Mouse (Mus musculus) neural tube, embryonic 15.5 days (tissue): Measurements from ENCODE around the gene Chd3. TPM values are rescaled to one million over a fixed set of nuclear protein-coding genes. Genes with fewer than 3 reads are reported as not detected.
"Not testable (repeated sequence)": the region's sequence is repeated elsewhere in the genome, so short reads cannot be mapped to it uniquely, and the experiment has no call there.

Experiments used
- ATAC-seq: fragments of 200-750 bp; cut with Nextera tagmentation; 2 replicates; pipeline ENCODE4 v1.8.0; 2017; ENCODE audit warnings: mild to moderate bottlenecking, moderate TSS enrichment, moderate library complexity; ENCODE audit not compliant: low FRiP score
- H3K27ac ChIP-seq: fragments of 300-500 bp; sonication (generic); replicated peaks from 2 replicates; pipeline ENCODE4 v1.5.1; 2015; ENCODE audit warnings: mild to moderate bottlenecking, inconsistent platforms
- H3K27me3 ChIP-seq: fragments of 300-500 bp; sonication (generic); replicated peaks from 2 replicates; pipeline ENCODE4 v1.6.1; 2015; ENCODE audit warnings: inconsistent platforms
- H3K36me3 ChIP-seq: fragments of 300-500 bp; sonication (generic); 2 replicates; pipeline ENCODE4 v1.6.1; 2015; ENCODE audit warnings: inconsistent platforms
- H3K4me1 ChIP-seq: fragments of 300-500 bp; sonication (generic); 2 replicates; pipeline ENCODE4 v1.6.1; 2015; ENCODE audit warnings: inconsistent platforms
- H3K4me2 ChIP-seq: fragments of 300-500 bp; sonication (generic); 2 replicates; pipeline ENCODE4 v1.6.1; 2015; ENCODE audit warnings: inconsistent platforms, mild to moderate bottlenecking, moderate library complexity
- H3K4me3 ChIP-seq: fragments of 300-500 bp; sonication (generic); replicated peaks from 2 replicates; pipeline ENCODE4 v1.5.1; 2015; ENCODE audit warnings: mild to moderate bottlenecking, inconsistent platforms
- H3K9ac ChIP-seq: fragments of 300-500 bp; sonication (generic); replicated peaks from 2 replicates; pipeline ENCODE4 v1.6.1; 2015; ENCODE audit warnings: mild to moderate bottlenecking, inconsistent platforms
- H3K9me3 ChIP-seq: fragments of 300-500 bp; sonication (generic); replicated peaks from 2 replicates; pipeline ENCODE4 v1.6.1; 2016; ENCODE audit warnings: inconsistent platforms
- WGBS: fragments of 180-500 bp; shearing (Covaris S2); methylation state at CpG from one replicate; pipeline ENCODE4 v1.1.7; 2015; ENCODE audit warnings: mixed read lengths; 5-methylcytosine and 5-hydroxymethylcytosine counted together
- polyA plus RNA-seq: library from polyadenylated mRNA; unstranded; fragments of >200 nt; fragmentation: Nextera tagmentation; extraction: Ambion mirVana; gene quantifications from 2 replicates; pipeline ENCODE4 v1.2.1, GENCODE M21; 2015

Chd3 gene
- polyA plus RNA-seq, 1 experiment from 2014 or later, result 76.1 TPM

- 12% methylated on average over 26 of the region's 26 CpGs for WGBS
These were observed 43.4 kb downstream of the Chd3 start, which contains the start of gene Kcnab3 for GRCm38 (mm10) chr11:69325628-69326407. Gene Kcnab3, plus strand, starts transcription at chr11:69326258.

GRCm38 (mm10) chr11:69324749-69325148 is 44.5 kb downstream of the Chd3 start:
- Histone ChIP-seq H3K4me3 (peak overlapping the region; percentile 66), H3K27me3 (peaks cover 8% of the 10 kb centered on the region), H3K4me2 (peak overlapping the region; percentile 84), H3K9me3 (no peaks in the 10 kb centered on the region), H3K27ac (no peak overlapping the region), H3K4me1 (peaks cover 58% of the 10 kb centered on the region), H3K36me3 (peaks cover 2% of the 10 kb centered on the region; the same call in 1 of the 2 replicates), H3K9ac (peak overlapping the region; percentile 75; the same call in 1 of the 2 replicates)
- ATAC-seq, result no peak
- WGBS, result 85% methylated on average over 6 of the region's 6 CpGs

More at GRCm38 (mm10) chr11:69325628-69326407, 43.4 kb downstream of the Chd3 start, which contains the start of gene Kcnab3:
- H3K9ac ChIP-seq, result peak within 1 kb of the TSS; percentile 59
- peak within 1 kb of the TSS; percentile 84 for H3K4me2 ChIP-seq
- no peaks in the 10 kb centered on the region for H3K36me3 ChIP-seq
- H3K9me3 ChIP-seq, result no peaks in the 10 kb centered on the region
- peaks cover 56% of the 10 kb centered on the region for H3K4me1 ChIP-seq
- H3K27me3 ChIP-seq, result peaks cover 8% of the 10 kb centered on the region
- H3K27ac ChIP-seq, result peak within 1 kb of the TSS; percentile 38; the same call in 1 of the 2 replicates
- H3K4me3 ChIP-seq, result peak within 1 kb of the TSS; percentile 55
- ATAC-seq, result peak; percentile 39

- no peaks in the 10 kb centered on the region for H3K9me3 ChIP-seq
- H3K36me3 ChIP-seq, result peaks cover 11% of the 10 kb centered on the region
- peak within 1 kb of the TSS; percentile 66 for H3K4me3 ChIP-seq
- H3K4me1 ChIP-seq, result peaks cover 58% of the 10 kb centered on the region
- ATAC-seq, result peak; percentile 95
- H3K27me3 ChIP-seq, result peaks cover 8% of the 10 kb centered on the region
- peak within 1 kb of the TSS; percentile 84 for H3K4me2 ChIP-seq
- H3K9ac ChIP-seq, result peak within 1 kb of the TSS; percentile 75
- peak within 1 kb of the TSS; percentile 92 for H3K27ac ChIP-seq
- WGBS, result under 1% methylated on average over 30 of the region's 30 CpGs
These were observed 45.5 kb downstream of the Chd3 start, which contains the start of the genes Cntrob and Trappc1 for GRCm38 (mm10) chr11:69323667-69324111. Gene Cntrob, minus strand, starts transcription at chr11:69323775. Gene Trappc1, plus strand, starts transcription at chr11:69323980.

GRCm38 (mm10) chr11:69322693-69323471 is 46.3 kb downstream of the Chd3 start:
- 24% methylated on average over 18 of the region's 18 CpGs for WGBS
- H3K27me3 ChIP-seq, result peaks cover 7% of the 10 kb centered on the region
- H3K36me3 ChIP-seq, result peaks cover 16% of the 10 kb centered on the region
- peak overlapping the region; percentile 66 for H3K4me3 ChIP-seq
- no peaks in the 10 kb centered on the region for H3K9me3 ChIP-seq
- H3K4me2 ChIP-seq, result peak overlapping the region; percentile 84
- H3K4me1 ChIP-seq, result peaks cover 58% of the 10 kb centered on the region
- H3K9ac ChIP-seq, result peak overlapping the region; percentile 75
- no peak for ATAC-seq
- H3K27ac ChIP-seq, result peak overlapping the region; percentile 92

GRCm38 (mm10) chr11:69322010-69322409 is 47.2 kb downstream of the Chd3 start:
- H3K4me1 ChIP-seq, result peaks cover 54% of the 10 kb centered on the region
- peak overlapping the region; percentile 84 for H3K4me2 ChIP-seq
- H3K9ac ChIP-seq, result no peak overlapping the region
- H3K4me3 ChIP-seq, result 0 out of 2 replicates have a peak overlapping the region, but pooled peaks have one; percentile 1
- 67% methylated on average over 6 of the region's 6 CpGs for WGBS
- peaks cover 16% of the 10 kb centered on the region for H3K36me3 ChIP-seq
- no peak for ATAC-seq
- H3K27me3 ChIP-seq, result no peaks in the 10 kb centered on the region; the same call in 1 of the 2 replicates
- no peaks in the 10 kb centered on the region for H3K9me3 ChIP-seq
- H3K27ac ChIP-seq, result no peak overlapping the region

GRCm38 (mm10) chr11:69321580-69321979 is 47.6 kb downstream of the Chd3 start:
- WGBS, result 93% methylated on average over 6 of the region's 6 CpGs
- no peak overlapping the region for H3K4me3 ChIP-seq
- no peak overlapping the region for H3K27ac ChIP-seq
- H3K4me2 ChIP-seq, result peak overlapping the region; percentile 84; the same call in 1 of the 2 replicates
- H3K4me1 ChIP-seq, result peaks cover 50% of the 10 kb centered on the region
- no peak overlapping the region for H3K9ac ChIP-seq
- no peaks in the 10 kb centered on the region for H3K9me3 ChIP-seq
- no peaks in the 10 kb centered on the region for H3K27me3 ChIP-seq
- peaks cover 16% of the 10 kb centered on the region for H3K36me3 ChIP-seq
- ATAC-seq, result no peak

GRCm38 (mm10) chr11:69318000-69318399 is 51.2 kb downstream of the Chd3 start:
- H3K4me2 ChIP-seq, H3K4me3 ChIP-seq, H3K27ac ChIP-seq, ATAC-seq, H3K27me3 ChIP-seq, H3K9ac ChIP-seq, H3K9me3 ChIP-seq: not testable (repeated sequence)
- Histone ChIP-seq H3K36me3 (peaks cover 29% of the 10 kb centered on the region), H3K4me1 (peaks cover 23% of the 10 kb centered on the region)
- WGBS, result 95% methylated on average over 3 of the region's 3 CpGs

- no peaks in the 10 kb centered on the region for H3K27me3 ChIP-seq
- H3K36me3 ChIP-seq, result peaks cover 34% of the 10 kb centered on the region
- no peak overlapping the region for H3K4me3 ChIP-seq
- no peak overlapping the region for H3K9ac ChIP-seq
- 97% methylated on average over 6 of the region's 6 CpGs for WGBS
- no peak overlapping the region for H3K4me2 ChIP-seq
- ATAC-seq, result no peak
- no peaks in the 10 kb centered on the region for H3K9me3 ChIP-seq
- peaks cover 8% of the 10 kb centered on the region; the same call in 1 of the 2 replicates for H3K4me1 ChIP-seq
- no peak overlapping the region for H3K27ac ChIP-seq
These were observed 52.8 kb downstream of the Chd3 start for GRCm38 (mm10) chr11:69316361-69316760.

- Histone ChIP-seq H3K9me3 (no peaks in the 10 kb centered on the region), H3K27me3 (no peaks in the 10 kb centered on the region), H3K36me3 (peaks cover 62% of the 10 kb centered on the region), H3K4me2 (no peak overlapping the region), H3K27ac (no peak overlapping the region), H3K4me3 (no peak overlapping the region), H3K9ac (no peak overlapping the region), H3K4me1 (no peaks in the 10 kb centered on the region)
- no peak for ATAC-seq
- WGBS, result 64% methylated on average over 7 of the region's 7 CpGs
These were observed 57.9 kb downstream of the Chd3 start for GRCm38 (mm10) chr11:69311266-69311665.

- H3K4me2 ChIP-seq, result no peak overlapping the region
- ATAC-seq, result no peak
- WGBS, result 98% methylated on average over 2 of the region's 2 CpGs
- no peaks in the 10 kb centered on the region for H3K9me3 ChIP-seq
- no peak overlapping the region for H3K4me3 ChIP-seq
- no peak overlapping the region for H3K27ac ChIP-seq
- no peak overlapping the region for H3K9ac ChIP-seq
- H3K36me3 ChIP-seq, result peaks cover 83% of the 10 kb centered on the region
- H3K27me3 ChIP-seq, result no peaks in the 10 kb centered on the region
- no peaks in the 10 kb centered on the region for H3K4me1 ChIP-seq
These were observed 63.2 kb downstream of the Chd3 start for GRCm38 (mm10) chr11:69306039-69306438.

- WGBS, result 87% methylated on average over 9 of the region's 9 CpGs
These were observed 63.9 kb downstream of the Chd3 start for GRCm38 (mm10) chr11:69305291-69305690.

More at GRCm38 (mm10) chr11:69305291-69305690, 63.9 kb downstream of the Chd3 start:
- no peak overlapping the region for H3K27ac ChIP-seq
- H3K27me3 ChIP-seq, result no peaks in the 10 kb centered on the region
- H3K4me3 ChIP-seq, result no peak overlapping the region
- H3K4me2 ChIP-seq, result no peak overlapping the region
- peaks cover 77% of the 10 kb centered on the region for H3K36me3 ChIP-seq
- no peaks in the 10 kb centered on the region for H3K4me1 ChIP-seq
- no peaks in the 10 kb centered on the region for H3K9me3 ChIP-seq
- H3K9ac ChIP-seq, result no peak overlapping the region
- ATAC-seq, result no peak
